In the genomic region with DNA sequence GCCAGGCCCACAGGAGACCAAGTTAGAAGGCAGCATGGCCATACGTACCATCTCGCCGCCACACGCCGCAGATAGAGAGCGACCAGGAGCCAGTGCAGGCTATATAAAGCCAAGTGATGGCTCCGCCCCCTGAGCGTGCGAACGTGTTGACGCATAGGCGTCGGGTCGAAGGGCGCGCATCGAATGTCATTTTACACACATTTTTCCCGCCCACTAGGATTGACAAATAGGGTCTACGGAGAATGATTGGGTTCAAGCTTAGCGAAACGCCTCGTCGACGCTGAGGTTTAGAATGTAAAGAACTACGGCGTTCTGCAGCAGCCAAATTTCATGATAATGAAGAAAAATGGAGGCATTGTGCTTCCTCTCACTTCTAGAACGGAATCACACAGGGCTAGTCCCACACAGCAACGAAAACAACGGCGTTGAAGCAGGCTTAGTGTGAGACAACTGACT, we compare ENCODE assay signal across 8 mouse cellular contexts. TPM values are rescaled to one million over a fixed set of nuclear protein-coding genes. Genes with fewer than 3 reads are reported as not detected.
DNase-seq lines count a peak whose midpoint lies in the region; ATAC-seq lines count a peak whose summit lies in the region.

No protein-coding gene starts in this region.

- peak overlapping the region; percentile 97 for H3K9ac ChIP-seq in intestine, embryonic 14.5 days (ENCODE audit: low read length)

- peak overlapping the region; percentile 91 for H3K27ac ChIP-seq in intestine, embryonic 14.5 days (ENCODE audit: low read depth)

- H3K4me3 ChIP-seq in intestine, embryonic 14.5 days (ENCODE audit: low read depth, low read length): peak overlapping the region; percentile 95

- peak; percentile 97 to 99 for DNase-seq in adrenal gland, adult (ENCODE audit: inconsistent age in 2 of 2, low spot score in 1 of 2)
- peak; percentile 100 for DNase-seq in embryo, embryonic 10.5 days (ENCODE audit: low spot score)
- peak; percentile 97 for DNase-seq in gastrocnemius, postnatal 14 days
- DNase-seq in intestine, embryonic 14.5 days (ENCODE audit: low spot score): peak; percentile 99
- peak; percentile 99 to 100 for DNase-seq in left cerebral cortex, postnatal 14 days (ENCODE audit: low spot score in 2 of 2)
- peak; percentile 100 for DNase-seq in mesoderm, embryonic 11.5 days (ENCODE audit: low read depth, low spot score)
- DNase-seq in right cerebral cortex, postnatal 36 days (ENCODE audit: low spot score in 2 of 2): peak; percentile 96 to 97
- peak; percentile 98 for DNase-seq in yolk sac, embryonic 10.5 days (ENCODE audit: low spot score)

- H3K27me3 ChIP-seq in intestine, embryonic 14.5 days (replicated peaks; ENCODE audit: control insufficient read depth, insufficient read depth, low read length): no peaks in the 10 kb centered on the region

- H3K4me1 ChIP-seq in intestine, embryonic 14.5 days (replicated peaks; ENCODE audit: control insufficient read depth, insufficient read depth, low read length): peaks cover 9% of the 10 kb centered on the region; the same call in 1 of the 2 replicates

- peak; percentile 90 for ATAC-seq in intestine, embryonic 14.5 days (replicated peaks; ENCODE audit: low FRiP score, low TSS enrichment, low read depth)

- intact Hi-C loops in gastrocnemius, postnatal 14 days (cut with DNase I; ENCODE audit: low total_unique reads): no loop called here
- intact Hi-C loops in left cerebral cortex, postnatal 14 days (cut with DNase I): loop anchor here (10.0 kb wide), 1 partner anchor 249 kb away; a partner anchor contains a TSS

- H3K4me2 ChIP-seq in intestine, embryonic 14.5 days (ENCODE audit: low read length): peak overlapping the region; percentile 87

- under 1% methylated on average over 30 of the region's 30 CpGs for WGBS in intestine, embryonic 14.5 days

- H3K36me3 ChIP-seq in intestine, embryonic 14.5 days (ENCODE audit: control insufficient read depth, insufficient read depth, low read length): peaks cover 41% of the 10 kb centered on the region

- H3K9me3 ChIP-seq in intestine, embryonic 14.5 days (ENCODE audit: control insufficient read depth, low read length): no peaks in the 10 kb centered on the region

RNA-seq across cellular contexts. Expression of a gene that starts 7.8 kb away (rescaled TPM):
- total RNA-seq in gastrocnemius, postnatal 14 days (2021): 10 to 100 TPM; 16.6 to 20.1 TPM
- polyA plus RNA-seq in intestine, embryonic 14.5 days (2014; fragmentation: Nextera tagmentation; extraction: Ambion mirVana): 20.7 and 24.3 TPM in 2 replicates
- total RNA-seq in left cerebral cortex, postnatal 14 days (2021): 100 to 1,000 TPM; 534 to 540 TPM

RNA-seq across cellular contexts. Expression of a gene that starts 8.4 kb away (rescaled TPM):
- total RNA-seq in gastrocnemius, postnatal 14 days (2021): 100 to 1,000 TPM; 129 to 167 TPM
- polyA plus RNA-seq in intestine, embryonic 14.5 days (2014; fragmentation: Nextera tagmentation; extraction: Ambion mirVana): 1,482 and 1,532 TPM in 2 replicates
- 100 to 1,000 TPM; 449 to 461 TPM for total RNA-seq in left cerebral cortex, postnatal 14 days (2021)

RNA-seq across cellular contexts. Expression of a gene that starts 49.6 kb away (rescaled TPM):
- total RNA-seq in gastrocnemius, postnatal 14 days (2021): 10 to 100 TPM; 13.1 to 15.1 TPM
- 36.1 and 37.5 TPM in 2 replicates for polyA plus RNA-seq in intestine, embryonic 14.5 days (2014; fragmentation: Nextera tagmentation; extraction: Ambion mirVana)
- total RNA-seq in left cerebral cortex, postnatal 14 days (2021): 10 to 100 TPM; 26.2 to 27.8 TPM

Comparison
In these comparisons a context has a peak if more than half of its experiments do, and no peak if none do; other contexts are left out.
1. Peak in every context shown above with its lines: DNase-seq, ATAC-seq, H3K4me3 ChIP-seq and H3K27ac ChIP-seq.
2. RNA of a gene that starts 7.8 kb away (total RNA-seq): 534 to 540 TPM in left cerebral cortex, postnatal 14 days; 16.6 to 20.1 TPM in gastrocnemius, postnatal 14 days; every median in the first group is over 10 times any median in the second.